Mouse (Mus musculus): ENCODE results near the gene Apeh.

- TF ChIP-seq POLR2A (IDR thresholded peaks at IDR 0.05; ENCODE audit: extremely low read depth, insufficient read depth, low read length) (no peak), CTCF (IDR thresholded peaks at IDR 0.05; ENCODE audit: low read depth, low read length) (no peak)
Observed at GRCm38 (mm10) chr9:108052411-108052810, 42.0 kb downstream of the Apeh start.
